Mouse (Mus musculus): Measurements from ENCODE around the gene Zfp990. TPM values are rescaled to one million over a fixed set of nuclear protein-coding genes. Genes with fewer than 3 reads are reported as not detected.

Gene Zfp990
- under 1 TPM in 1 of 2 experiments, not detected in 1; 0.01 TPM for polyA plus RNA-seq (2012; fragmentation: generic; extraction: Trizol)

DNA sequence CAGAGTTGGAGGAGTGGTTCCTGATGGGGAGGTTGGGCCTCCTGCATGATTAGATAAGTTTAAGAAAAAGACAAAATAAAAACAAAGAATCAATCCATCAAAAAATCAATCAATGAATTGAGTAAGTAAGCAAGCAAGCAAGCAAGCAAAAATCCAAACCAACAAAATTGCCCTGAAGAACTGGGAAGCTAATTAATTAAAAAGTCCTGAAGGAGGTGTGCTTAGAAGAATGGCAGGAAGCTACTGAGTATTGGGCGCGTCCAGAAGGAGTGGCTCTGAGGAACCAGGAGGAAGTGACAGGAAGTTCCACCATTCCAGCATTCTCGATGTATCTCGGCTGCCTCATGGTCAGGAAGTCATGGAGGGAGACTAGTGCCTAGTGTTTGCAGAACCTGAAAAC lies at the start of gene Zfp990:
Gene Zfp990 (plus strand): TSS at position 301 of the 400 bp plus-strand sequence.

GRCm38 (mm10) chr4:145585078-145585477 lies 74.5 kb downstream of the Zfp990 start, which contains the start of gene Gm13212:
TSS of gene Gm13212 (plus strand) at chr4:145585166.

Other genes with a start within 250 kb of the Zfp990 start
- gene Tnfrsf8, start 195.6 kb upstream of the Zfp990 start, polyA plus RNA-seq (2012; fragmentation: generic; extraction: Trizol) = under 1 TPM in 1 of 2 experiments, not detected in 1; 0.01 TPM
- gene Gm13212, start 74.4 kb downstream of the Zfp990 start, polyA plus RNA-seq (2012; fragmentation: generic; extraction: Trizol) = under 1 TPM; 0.05 to 0.77 TPM
- not detected for gene Zfp980, start 159.9 kb downstream of the Zfp990 start, polyA plus RNA-seq (2012; fragmentation: generic; extraction: Trizol)